Mouse (Mus musculus) cerebellum, adult 2 months (tissue): ENCODE measurements around the gene Vat1.
"Not testable (repeated sequence)": the region's sequence is repeated elsewhere in the genome, so short reads cannot be mapped to it uniquely, and the experiment has no call there.

Experiments used
- CTCF ChIP-seq: fragments of 200-500 bp; IDR thresholded peaks from 2 replicates; pipeline ENCODE4 v1.5.1; 2011; ENCODE audit warnings: low read depth, mild to moderate bottlenecking, control low read depth, low read length, moderate library complexity, borderline replicate concordance; ENCODE audit not compliant: insufficient read depth
- POLR2A ChIP-seq: fragments of 200-500 bp; IDR thresholded peaks from 2 replicates; pipeline ENCODE4 v1.6.1; 2011; ENCODE audit warnings: low read length, control low read depth, borderline replicate concordance; ENCODE audit not compliant: insufficient read depth

- TF ChIP-seq CTCF, POLR2A: not testable (repeated sequence)
These were observed 19.2 kb downstream of the Vat1 start for GRCm38 (mm10) chr11:101446860-101447259.
